Mouse (Mus musculus): ENCODE measurements around the gene Enho. TPM values are rescaled to one million over a fixed set of nuclear protein-coding genes. Genes with fewer than 3 reads are reported as not detected.
"Not testable (repeated sequence)": the region's sequence is repeated elsewhere in the genome, so short reads cannot be mapped to it uniquely, and the experiment has no call there.

Enho gene
- 19.4 and 23.2 TPM in 2 replicates for polyA plus RNA-seq (2015; fragmentation: Nextera tagmentation; extraction: Ambion mirVana)

DNA sequence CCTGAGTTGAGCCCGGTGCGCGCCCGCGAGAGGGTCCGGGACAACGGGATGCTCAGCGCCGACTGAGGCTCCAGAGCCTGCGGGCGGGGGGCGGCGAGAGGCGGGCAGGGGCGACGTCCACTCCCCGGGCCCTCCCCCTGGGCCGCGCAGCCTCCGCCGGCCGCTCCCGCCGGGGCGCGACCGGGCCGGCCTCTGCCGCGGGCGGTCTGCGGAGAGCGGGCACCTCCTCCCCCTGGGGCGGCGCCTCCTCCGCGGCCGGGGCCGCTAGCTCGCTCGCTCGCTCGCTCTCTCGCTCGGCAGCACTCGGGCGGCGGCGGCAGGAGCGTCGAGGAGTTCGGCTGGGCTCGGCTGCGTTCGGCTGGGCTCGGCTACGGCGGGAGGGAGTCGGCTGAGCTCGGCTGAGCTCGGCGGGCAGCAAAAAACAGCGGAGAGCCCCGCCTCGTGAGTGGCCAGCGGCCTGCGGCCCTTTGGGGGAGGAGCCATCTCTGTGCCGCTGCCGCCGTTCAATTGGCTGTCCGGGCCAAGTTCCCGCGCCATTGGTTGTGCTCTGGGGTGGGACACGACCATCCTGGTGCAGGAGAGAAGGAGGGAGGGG is at the start of gene Enho:
Gene Enho, minus strand, starts transcription at position 412 of the 595 bp plus-strand sequence.
- no peaks in the 10 kb centered on the region for H3K9me3 ChIP-seq
- H3K27me3 ChIP-seq, result peaks cover 16% of the 10 kb centered on the region
- peak within 1 kb of the TSS; percentile 89 for H3K9ac ChIP-seq
- ATAC-seq (ENCODE audit: insufficient number of reproducible peaks, insufficient read depth, low FRiP score, low TSS enrichment, low read depth), result peak; percentile 78
- no peaks in the 10 kb centered on the region for H3K36me3 ChIP-seq
- peaks cover 43% of the 10 kb centered on the region for H3K4me1 ChIP-seq
- under 1% methylated on average over 72 of the region's 74 CpGs for WGBS
- peak within 1 kb of the TSS; percentile 85 for H3K4me2 ChIP-seq
- peak within 1 kb of the TSS; percentile 55 for H3K27ac ChIP-seq
- H3K4me3 ChIP-seq, result peak within 1 kb of the TSS; percentile 65

- 55% methylated on average over 1 of the region's 1 CpGs for WGBS
- not testable (repeated sequence) for H3K9ac ChIP-seq; H3K4me2 ChIP-seq; ATAC-seq (ENCODE audit: insufficient number of reproducible peaks, insufficient read depth, low FRiP score, low TSS enrichment, low read depth); H3K27me3 ChIP-seq; H3K27ac ChIP-seq; H3K4me1 ChIP-seq; H3K36me3 ChIP-seq; H3K9me3 ChIP-seq; H3K4me3 ChIP-seq
Observed at GRCm38 (mm10) chr4:41688562-41688961, 48.4 kb upstream of the Enho start.

DNA sequence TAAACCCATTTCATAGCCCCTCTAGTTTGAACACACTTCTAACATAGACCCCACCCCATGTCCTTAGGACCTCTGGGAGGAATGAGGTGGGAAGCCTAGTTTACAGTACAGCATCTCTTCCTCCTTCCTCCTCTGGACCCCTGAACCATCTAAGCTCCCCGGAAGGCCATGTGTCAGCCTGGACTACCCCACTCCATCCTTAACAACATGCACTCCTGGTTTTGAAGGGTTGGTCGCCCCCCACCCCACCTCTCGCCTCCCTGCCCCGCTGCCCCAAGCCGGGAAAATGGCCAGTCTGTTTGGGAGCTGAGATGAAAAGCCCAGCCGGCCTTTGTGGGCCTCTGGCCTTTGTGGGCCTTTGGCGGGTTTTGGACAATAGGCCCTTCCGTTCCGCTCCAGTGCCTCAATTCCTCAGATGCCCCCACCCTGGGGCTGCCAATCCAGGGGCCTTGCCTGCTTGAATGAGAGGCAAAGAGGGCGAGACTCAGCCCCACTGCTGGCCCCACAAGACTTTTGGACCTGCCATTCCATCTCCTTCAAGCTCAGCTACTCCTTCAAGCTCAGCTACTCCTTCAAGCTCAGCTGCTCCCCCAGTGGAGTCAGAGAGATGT is 45.9 kb upstream of the Enho start:
- ATAC-seq (ENCODE audit: insufficient number of reproducible peaks, insufficient read depth, low FRiP score, low TSS enrichment, low read depth); H3K9me3 ChIP-seq; H3K27ac ChIP-seq; H3K36me3 ChIP-seq; H3K9ac ChIP-seq; H3K4me3 ChIP-seq; H3K27me3 ChIP-seq; H3K4me2 ChIP-seq: not testable (repeated sequence)
- 44% methylated on average over 10 of the region's 10 CpGs for WGBS
- H3K4me1 ChIP-seq, result peaks cover 19% of the 10 kb centered on the region

- Histone ChIP-seq H3K4me2 (peak overlapping the region; percentile 45), H3K4me1 (peaks cover 27% of the 10 kb centered on the region)
- not testable (repeated sequence) for H3K9me3 ChIP-seq; H3K9ac ChIP-seq; H3K27ac ChIP-seq; ATAC-seq (ENCODE audit: insufficient number of reproducible peaks, insufficient read depth, low FRiP score, low TSS enrichment, low read depth); H3K36me3 ChIP-seq; H3K27me3 ChIP-seq; H3K4me3 ChIP-seq
- 3% methylated on average over 12 of the region's 14 CpGs for WGBS
Observed at GRCm38 (mm10) chr4:41684931-41685453, 44.9 kb upstream of the Enho start.

DNA sequence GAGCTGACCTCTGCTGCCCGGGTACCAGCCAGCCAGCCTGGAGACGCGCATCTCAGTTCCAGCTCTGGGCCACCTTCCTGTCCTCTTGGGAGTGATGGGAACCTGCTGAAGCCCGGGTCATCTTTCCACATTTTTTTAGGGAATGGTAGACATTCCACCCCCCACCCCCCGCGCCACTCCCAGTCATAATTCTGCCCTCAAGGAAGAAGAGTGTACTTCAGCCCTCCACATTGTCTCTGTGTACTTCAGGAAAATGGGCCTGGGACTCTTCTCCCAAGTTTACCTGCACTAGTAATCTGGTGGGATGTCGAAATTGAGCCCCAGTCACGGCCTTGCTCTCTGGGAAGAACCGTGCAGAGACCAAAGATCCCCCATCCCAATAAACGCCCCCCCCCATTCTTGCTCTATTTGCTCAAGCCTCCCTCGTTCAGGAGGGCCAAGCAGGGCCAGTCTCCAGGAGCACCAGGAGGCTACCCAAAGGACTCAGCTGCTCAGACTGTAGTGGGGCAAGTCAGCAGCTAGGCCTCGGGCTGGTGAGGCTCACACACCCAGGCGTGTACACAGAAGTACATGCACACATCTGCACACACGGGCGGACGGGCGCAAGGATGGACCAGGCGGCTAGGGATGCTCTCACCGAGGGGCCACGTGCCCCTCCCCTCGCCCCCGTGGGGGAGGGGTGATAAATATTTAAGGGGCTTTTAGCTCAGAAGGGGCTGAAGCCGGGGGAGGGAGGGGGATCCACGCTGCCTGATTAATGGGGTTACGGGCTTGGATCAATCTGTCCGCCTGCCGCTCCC is 44.2 kb upstream of the Enho start:
- not testable (repeated sequence) for ATAC-seq (ENCODE audit: insufficient number of reproducible peaks, insufficient read depth, low FRiP score, low TSS enrichment, low read depth); H3K9ac ChIP-seq; H3K27me3 ChIP-seq

GRCm38 (mm10) chr4:41683303-41683702 is 43.2 kb upstream of the Enho start:
- H3K27me3 ChIP-seq, H3K9me3 ChIP-seq, H3K27ac ChIP-seq, H3K9ac ChIP-seq, H3K36me3 ChIP-seq: not testable (repeated sequence)
- Histone ChIP-seq H3K4me2 (peak overlapping the region; percentile 51), H3K4me3 (peak overlapping the region; percentile 29), H3K4me1 (peaks cover 38% of the 10 kb centered on the region)
- WGBS, result 0% methylated on average over 4 of the region's 27 CpGs
- ATAC-seq (ENCODE audit: insufficient number of reproducible peaks, insufficient read depth, low FRiP score, low TSS enrichment, low read depth), result peak; percentile 61; the same call in 1 of the 2 replicates

More for the DNA sequence above, 44.2 kb upstream of the Enho start:
- peak overlapping the region; percentile 20 for H3K4me3 ChIP-seq
- WGBS, result 5% methylated on average over 24 of the region's 27 CpGs
- peak overlapping the region; percentile 45 for H3K4me2 ChIP-seq
- not testable (repeated sequence) for H3K9me3 ChIP-seq, H3K27ac ChIP-seq, H3K36me3 ChIP-seq
- H3K4me1 ChIP-seq, result peaks cover 33% of the 10 kb centered on the region

DNA sequence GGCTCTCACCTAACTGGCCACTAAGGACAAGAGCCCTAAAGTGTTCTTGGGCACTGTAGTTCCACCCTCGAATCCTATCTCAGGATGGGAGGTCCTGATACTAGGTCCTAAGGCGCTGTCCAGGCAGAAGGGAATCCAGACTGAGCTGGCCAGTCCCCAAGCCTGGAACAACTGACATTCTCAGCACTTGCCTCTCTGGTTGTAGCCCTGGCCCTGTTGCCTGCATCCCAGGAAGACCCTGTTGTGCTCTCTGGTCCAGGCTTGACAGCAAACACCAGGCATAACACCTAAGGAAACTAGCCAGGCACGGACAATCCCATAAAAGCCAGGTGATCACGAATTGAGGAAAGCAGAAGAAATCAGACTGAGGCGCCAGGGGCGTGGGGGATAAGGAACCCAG is 42.7 kb upstream of the Enho start:
- Histone ChIP-seq H3K4me1 (peaks cover 38% of the 10 kb centered on the region), H3K36me3 (no peaks in the 10 kb centered on the region), H3K27ac (peak overlapping the region; percentile 60), H3K9ac (no peak overlapping the region), H3K4me2 (peak overlapping the region; percentile 51; the same call in 1 of the 2 replicates), H3K9me3 (no peaks in the 10 kb centered on the region), H3K4me3 (no peak overlapping the region), H3K27me3 (no peaks in the 10 kb centered on the region)
- no peak for ATAC-seq (ENCODE audit: insufficient number of reproducible peaks, insufficient read depth, low FRiP score, low TSS enrichment, low read depth)
- 20% methylated on average over 6 of the region's 6 CpGs for WGBS

GRCm38 (mm10) chr4:41681947-41682346 is 41.8 kb upstream of the Enho start:
- H3K9ac ChIP-seq, result no peak overlapping the region
- H3K27ac ChIP-seq, result 0 out of 2 replicates have a peak overlapping the region, but pooled peaks have one; percentile 60
- no peaks in the 10 kb centered on the region for H3K27me3 ChIP-seq
- no peaks in the 10 kb centered on the region for H3K9me3 ChIP-seq
- H3K4me3 ChIP-seq, result no peak overlapping the region
- H3K4me1 ChIP-seq, result peaks cover 47% of the 10 kb centered on the region
- H3K36me3 ChIP-seq, result no peaks in the 10 kb centered on the region
- ATAC-seq (ENCODE audit: insufficient number of reproducible peaks, insufficient read depth, low FRiP score, low TSS enrichment, low read depth), result no peak
- 57% methylated on average over 10 of the region's 10 CpGs for WGBS
- H3K4me2 ChIP-seq, result no peak overlapping the region

DNA sequence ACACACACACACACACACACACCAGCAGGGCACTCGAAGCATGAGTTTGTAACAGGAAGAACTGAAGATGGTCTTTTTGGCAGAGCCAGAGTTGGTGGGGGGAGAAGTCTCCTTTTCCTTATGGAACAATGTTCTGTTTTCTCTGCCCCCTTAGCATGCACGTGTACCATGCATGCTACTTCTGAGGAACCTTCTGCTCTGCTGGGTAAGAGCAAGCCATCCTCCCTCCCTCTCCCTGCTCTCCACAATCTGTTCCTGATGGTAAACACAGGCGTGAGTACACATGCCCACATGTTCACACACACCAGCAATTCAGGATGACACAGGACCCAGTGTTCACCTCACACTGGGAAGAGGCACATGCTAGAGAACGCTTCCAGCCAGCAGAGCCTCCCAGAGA is 41.1 kb upstream of the Enho start:
- peaks cover 55% of the 10 kb centered on the region for H3K4me1 ChIP-seq
- no peak overlapping the region for H3K4me3 ChIP-seq
- no peaks in the 10 kb centered on the region for H3K9me3 ChIP-seq
- H3K27ac ChIP-seq, result no peak overlapping the region
- no peak overlapping the region for H3K9ac ChIP-seq
- no peak overlapping the region for H3K4me2 ChIP-seq
- 50% methylated on average over 4 of the region's 4 CpGs for WGBS
- H3K27me3 ChIP-seq, result no peaks in the 10 kb centered on the region
- no peaks in the 10 kb centered on the region for H3K36me3 ChIP-seq
- ATAC-seq (ENCODE audit: insufficient number of reproducible peaks, insufficient read depth, low FRiP score, low TSS enrichment, low read depth), result no peak

- Histone ChIP-seq H3K36me3 (no peaks in the 10 kb centered on the region), H3K27ac (no peak overlapping the region), H3K4me3 (no peak overlapping the region), H3K4me1 (peaks cover 57% of the 10 kb centered on the region), H3K9ac (0 out of 2 replicates have a peak overlapping the region, but pooled peaks have one; percentile 6), H3K27me3 (no peaks in the 10 kb centered on the region), H3K9me3 (no peaks in the 10 kb centered on the region), H3K4me2 (no peak overlapping the region)
- no peak for ATAC-seq (ENCODE audit: insufficient number of reproducible peaks, insufficient read depth, low FRiP score, low TSS enrichment, low read depth)
- 89% methylated on average over 1 of the region's 2 CpGs for WGBS
Observed at GRCm38 (mm10) chr4:41679291-41679690, 39.2 kb upstream of the Enho start.

GRCm38 (mm10) chr4:41678863-41679262 is 38.7 kb upstream of the Enho start:
- Histone ChIP-seq H3K27me3 (no peaks in the 10 kb centered on the region), H3K4me3 (no peak overlapping the region), H3K9ac (no peak overlapping the region), H3K4me1 (peaks cover 56% of the 10 kb centered on the region), H3K36me3 (no peaks in the 10 kb centered on the region), H3K4me2 (no peak overlapping the region), H3K27ac (no peak overlapping the region), H3K9me3 (no peaks in the 10 kb centered on the region)
- 80% methylated on average over 6 of the region's 6 CpGs for WGBS
- no peak for ATAC-seq (ENCODE audit: insufficient number of reproducible peaks, insufficient read depth, low FRiP score, low TSS enrichment, low read depth)
